Mouse (Mus musculus): ENCODE results near the gene Slc25a44. TPM values are rescaled to one million over a fixed set of nuclear protein-coding genes. Genes with fewer than 3 reads are reported as not detected.

Gene Slc25a44
- polyA plus RNA-seq, 1 experiment = 25.4 TPM

- TF ChIP-seq POLR2A (IDR thresholded peaks at IDR 0.05; ENCODE audit: borderline replicate concordance, extremely low read depth, low read depth, low read length) = no peak
- no peak for TF ChIP-seq CTCF (IDR thresholded peaks at IDR 0.05; ENCODE audit: insufficient read depth, low read length)
- WGBS = 56% methylated on average over 6 of the region's 6 CpGs
- peaks cover 4% of the 10 kb centered on the region; the same call in 1 of the 2 replicates for H3K4me1 ChIP-seq (ENCODE audit: control insufficient read depth, insufficient read depth, low read length)
- no peak for DNase-seq
- H3K4me3 ChIP-seq (replicated peaks; ENCODE audit: extremely low read depth, low read depth, low read length) = no peak overlapping the region
These were observed 63.8 kb downstream of the Slc25a44 start for GRCm38 (mm10) chr3:88361096-88361495.

Other genes with a start within 250 kb of the Slc25a44 start
- gene Rhbg, start 170.4 kb downstream of the Slc25a44 start, polyA plus RNA-seq (2012; rRNA removed) = 8.2 and 14.5 TPM in 2 replicates
- 0.40 and 0.49 TPM in 2 replicates for gene Gm38392, start 137.9 kb downstream of the Slc25a44 start, polyA plus RNA-seq (2012; rRNA removed)
- 2.1 and 3.3 TPM in 2 replicates for gene Tsacc, start 128.1 kb downstream of the Slc25a44 start, polyA plus RNA-seq (2012; rRNA removed)
- 59.5 and 77.6 TPM in 2 replicates for gene Cct3, start 128.0 kb downstream of the Slc25a44 start, polyA plus RNA-seq (2012; rRNA removed)
- 148 and 183 TPM in 2 replicates for gene Glmp, start 100.1 kb downstream of the Slc25a44 start, polyA plus RNA-seq (2012; rRNA removed)
- gene Tmem79, start 89.0 kb downstream of the Slc25a44 start, polyA plus RNA-seq (2012; rRNA removed) = 12.4 and 31.8 TPM in 2 replicates
- gene Smg5, start 88.9 kb downstream of the Slc25a44 start, polyA plus RNA-seq (2012; rRNA removed) = 48.4 and 63.7 TPM in 2 replicates
- gene Paqr6, start 60.6 kb downstream of the Slc25a44 start, polyA plus RNA-seq (2012; rRNA removed) = 19.1 and 29.1 TPM in 2 replicates
- 0.20 and 23.9 TPM in 2 replicates for gene Bglap3, start 52.4 kb downstream of the Slc25a44 start, polyA plus RNA-seq (2012; rRNA removed)
- gene Bglap2, start 46.4 kb downstream of the Slc25a44 start, polyA plus RNA-seq (2012; rRNA removed) = 23.0 TPM in 1 of 2 replicates, not detected in the other
- not detected in 2 replicates for gene Bglap, start 40.7 kb downstream of the Slc25a44 start, polyA plus RNA-seq (2012; rRNA removed)
- gene Pmf1, start 14.8 kb downstream of the Slc25a44 start, polyA plus RNA-seq (2012; rRNA removed) = 23.4 and 27.0 TPM in 2 replicates
- gene Sema4a, start 36.0 kb upstream of the Slc25a44 start, polyA plus RNA-seq (2012; rRNA removed) = 52.3 and 58.3 TPM in 2 replicates
- 257 and 302 TPM in 2 replicates for gene Lmna, start 84.8 kb upstream of the Slc25a44 start, polyA plus RNA-seq (2012; rRNA removed)
- gene Mex3a, start 107.3 kb upstream of the Slc25a44 start, polyA plus RNA-seq (2012; rRNA removed) = 0.53 and 0.84 TPM in 2 replicates
- 53.0 and 105 TPM in 2 replicates for gene Rab25, start 123.2 kb upstream of the Slc25a44 start, polyA plus RNA-seq (2012; rRNA removed)
- gene Lamtor2, start 127.9 kb upstream of the Slc25a44 start, polyA plus RNA-seq (2012; rRNA removed) = 116 and 135 TPM in 2 replicates
- 47.0 and 52.6 TPM in 2 replicates for gene Ubqln4, start 128.6 kb upstream of the Slc25a44 start, polyA plus RNA-seq (2012; rRNA removed)
- gene Ssr2, start 150.7 kb upstream of the Slc25a44 start, polyA plus RNA-seq (2012; rRNA removed) = 139 and 188 TPM in 2 replicates
- gene Arhgef2, start 180.8 kb upstream of the Slc25a44 start, polyA plus RNA-seq (2012; rRNA removed) = 186 and 233 TPM in 2 replicates
- gene Rxfp4, start 228.0 kb upstream of the Slc25a44 start, polyA plus RNA-seq (2012; rRNA removed) = 0.41 and 0.76 TPM in 2 replicates

All from lung, adult 2 months (tissue).